Mouse (Mus musculus) left cerebral cortex, adult 18-20 months (tissue): ENCODE data around the gene Tmem242. TPM values are rescaled to one million over a fixed set of nuclear protein-coding genes. Genes with fewer than 3 reads are reported as not detected.

Experiments
- DNase-seq, 2 experiments: peaks; one replicate each; pipeline ENCODE4 v3.0.0; 2021 to 2022; ENCODE audit warnings: low spot score in 2 of 2, mixed read lengths in 1 of 2
- microRNA-seq, 2 experiments: library from miRNA; unstranded; fragments of <30 nt; microRNA quantifications; one replicate each; pipeline ENCODE4 v1.2.0; 2021
- total RNA-seq, 2 experiments: library from RNA; stranded (reverse); gene quantifications; 2 replicates each; pipeline ENCODE4 v1.2.3; 2021

The Tmem242 gene
- total RNA-seq, 2 experiments from 2014 or later, result 76.2 to 79.1 TPM

GRCm38 (mm10) chr17:5385694-5386093 lies 54.4 kb downstream of the Tmem242 start:
- DNase-seq, result no peak

- DNase-seq, result no peak
Observed at GRCm38 (mm10) chr17:5377930-5378310, 62.1 kb downstream of the Tmem242 start.

GRCm38 (mm10) chr17:5377151-5377929 lies 62.7 kb downstream of the Tmem242 start:
- DNase-seq, result no peak

GRCm38 (mm10) chr17:5372951-5373350 lies 67.1 kb downstream of the Tmem242 start:
- DNase-seq, result no peak

- DNase-seq, result peak in 1 of 2 experiments; percentile 38
Observed at GRCm38 (mm10) chr17:5371521-5371920, 68.5 kb downstream of the Tmem242 start.

GRCm38 (mm10) chr17:5371032-5371431 lies 69.0 kb downstream of the Tmem242 start:
- no peak for DNase-seq

- no peak for DNase-seq
Observed at GRCm38 (mm10) chr17:5365992-5366398, 74.1 kb downstream of the Tmem242 start.

Small RNA genes lying within 50 kb of the gene (microRNA-seq; reads per million reads assigned to microRNA genes)
- 0 reads per million in 2 experiments for gene Gm22475

Other genes with a start within 250 kb of the Tmem242 start
- 1 to 10 TPM in 1 of 2 experiments, under 1 TPM in 1; 0.94 to 1.3 TPM for gene Ldhal6b, start 21.5 kb downstream of the Tmem242 start, total RNA-seq
- 10 to 100 TPM; 36.1 to 48.7 TPM for gene Zdhhc14, start 52.3 kb upstream of the Tmem242 start, total RNA-seq